In genomic region chr6:5037225-5037624, GRCm38 (mm10) we compare ENCODE assay signal across 12 mouse cellular contexts.
DNase-seq lines count a peak whose midpoint lies in the region; ATAC-seq and TF ChIP-seq lines count a peak whose summit lies in the region.
"Had no signal": no experiment of that assay in that cellular context is flagged by ENCODE, and none has a peak within 500 bp of the region (broad histone marks: within the 10 kb centered on the region; RNA-seq: fewer than 3 reads in every experiment).

No protein-coding gene starts in this region.

- H3K9me3 ChIP-seq in hindbrain, postnatal 0 days (ENCODE audit: low read length): no peaks in the 10 kb centered on the region
- no peaks in the 10 kb centered on the region for H3K9me3 ChIP-seq in hindbrain, embryonic 13.5 days
- no peaks in the 10 kb centered on the region for H3K9me3 ChIP-seq in midbrain, embryonic 14.5 days (ENCODE audit: control insufficient read depth, low read length)
- no peaks in the 10 kb centered on the region for H3K9me3 ChIP-seq in midbrain, embryonic 15.5 days
- H3K9me3 ChIP-seq: G1E had no signal

- H3K9ac ChIP-seq in hindbrain, postnatal 0 days (replicated peaks; ENCODE audit: low read length): no peak overlapping the region
- no peak overlapping the region for H3K9ac ChIP-seq in hindbrain, embryonic 13.5 days
- H3K9ac ChIP-seq in midbrain, embryonic 14.5 days (replicated peaks; ENCODE audit: low read length): no peak overlapping the region
- no peak overlapping the region for H3K9ac ChIP-seq in midbrain, embryonic 15.5 days

- H3K4me3 ChIP-seq in hindbrain, postnatal 0 days (ENCODE audit: low read length): no peak overlapping the region
- no peak overlapping the region for H3K4me3 ChIP-seq in hindbrain, embryonic 13.5 days
- H3K4me3 ChIP-seq in midbrain, embryonic 14.5 days (replicated peaks; ENCODE audit: low read depth, low read length): no peak overlapping the region
- no peak overlapping the region for H3K4me3 ChIP-seq in midbrain, embryonic 15.5 days

- no peak overlapping the region for H3K4me2 ChIP-seq in hindbrain, postnatal 0 days (ENCODE audit: low read depth, low read length)
- no peak overlapping the region for H3K4me2 ChIP-seq in hindbrain, embryonic 13.5 days
- no peak overlapping the region for H3K4me2 ChIP-seq in midbrain, embryonic 14.5 days (ENCODE audit: low read length)
- H3K4me2 ChIP-seq in midbrain, embryonic 15.5 days: no peak overlapping the region

- TF ChIP-seq POLR2A in brain, embryonic 14.5 days (IDR thresholded peaks at IDR 0.05; ENCODE audit: borderline replicate concordance, extremely low read depth, insufficient read depth, insufficient read length, poor library complexity, severe bottlenecking): no peak

- H3K4me1 ChIP-seq in hindbrain, postnatal 0 days (ENCODE audit: insufficient read depth, low read length): no peaks in the 10 kb centered on the region
- H3K4me1 ChIP-seq in hindbrain, embryonic 13.5 days (replicated peaks): 0 out of 2 replicates have a peak, but pooled peaks cover 2% of the 10 kb centered on the region
- H3K4me1 ChIP-seq in midbrain, embryonic 14.5 days (ENCODE audit: control insufficient read depth, insufficient read depth, low read length): no peaks in the 10 kb centered on the region
- H3K4me1 ChIP-seq in midbrain, embryonic 15.5 days: no peaks in the 10 kb centered on the region

- peak; percentile 27; the same call in 1 of the 2 replicates for ATAC-seq in hindbrain, postnatal 0 days
- no peak for ATAC-seq in hindbrain, embryonic 13.5 days (ENCODE audit: low FRiP score)
- no peak for ATAC-seq in midbrain, embryonic 14.5 days (ENCODE audit: low FRiP score, low TSS enrichment)
- ATAC-seq in midbrain, embryonic 15.5 days (replicated peaks): no peak

- no peak for TF ChIP-seq CTCF in hindbrain, postnatal 0 days (IDR thresholded peaks at IDR 0.05; ENCODE audit: low read depth)
- TF ChIP-seq CTCF in brain, embryonic 14.5 days (IDR thresholded peaks at IDR 0.05; ENCODE audit: borderline replicate concordance, extremely low read depth, insufficient read depth, insufficient read length): no peak

- H3K27me3 ChIP-seq in hindbrain, postnatal 0 days (ENCODE audit: insufficient read depth, low read length): no peaks in the 10 kb centered on the region
- H3K27me3 ChIP-seq in hindbrain, embryonic 13.5 days: no peaks in the 10 kb centered on the region
- H3K27me3 ChIP-seq in midbrain, embryonic 14.5 days (ENCODE audit: control insufficient read depth, insufficient read depth, low read length): no peaks in the 10 kb centered on the region
- H3K27me3 ChIP-seq in midbrain, embryonic 15.5 days (replicated peaks): no peaks in the 10 kb centered on the region

- 58% methylated on average over 4 of the region's 4 CpGs for WGBS in hindbrain, postnatal 0 days
- 80% methylated on average over 4 of the region's 4 CpGs for WGBS in hindbrain, embryonic 13.5 days
- 85% methylated on average over 4 of the region's 4 CpGs for WGBS in midbrain, embryonic 14.5 days
- 75% methylated on average over 4 of the region's 4 CpGs for WGBS in midbrain, embryonic 15.5 days

- no peak overlapping the region for H3K27ac ChIP-seq in hindbrain, postnatal 0 days
- H3K27ac ChIP-seq in hindbrain, embryonic 13.5 days: no peak overlapping the region
- no peak overlapping the region for H3K27ac ChIP-seq in midbrain, embryonic 14.5 days (replicated peaks; ENCODE audit: low read depth, low read length)
- H3K27ac ChIP-seq in midbrain, embryonic 15.5 days: no peak overlapping the region
- H3K27ac ChIP-seq: kidney, postnatal 0 days had no signal

- H3K36me3 ChIP-seq in hindbrain, postnatal 0 days (ENCODE audit: insufficient read depth, low read length): no peaks in the 10 kb centered on the region
- H3K36me3 ChIP-seq in hindbrain, embryonic 13.5 days: no peaks in the 10 kb centered on the region
- H3K36me3 ChIP-seq in midbrain, embryonic 14.5 days (ENCODE audit: control insufficient read depth, insufficient read depth, low read length): no peaks in the 10 kb centered on the region
- H3K36me3 ChIP-seq in midbrain, embryonic 15.5 days (replicated peaks): no peaks in the 10 kb centered on the region
- H3K36me3 ChIP-seq: G1E had no signal

- DNase-seq in gastrocnemius, postnatal 10 days: peak; percentile 29
- DNase-seq in gastrocnemius, postnatal 25 days: no peak
- peak; percentile 61 for DNase-seq in hindbrain, postnatal 0 days (ENCODE audit: low spot score)
- DNase-seq in midbrain, embryonic 14.5 days: peak; percentile 27
- DNase-seq in brain, embryonic 14.5 days (ENCODE audit: low read depth): peak; percentile 46
- no peak for DNase-seq in urinary bladder, postnatal 14 days (ENCODE audit: low spot score)
- DNase-seq: adrenal gland, postnatal 14 days; thymus, postnatal 14 days had no signal

Comparison
In these comparisons a context has a peak if more than half of its experiments do, and no peak if none do; other contexts are left out.
1. DNase-seq: peak in gastrocnemius, postnatal 10 days (single experiment), hindbrain, postnatal 0 days (single experiment), midbrain, embryonic 14.5 days (single experiment) and brain, embryonic 14.5 days (single experiment); none in gastrocnemius, postnatal 25 days (single experiment) and urinary bladder, postnatal 14 days (single experiment).